Mouse (Mus musculus): ENCODE results near the gene Dach2.
A peak's percentile ranks its signal among the peaks of the same experiment; 100 is the strongest.
"Not testable (repeated sequence)": the region's sequence is repeated elsewhere in the genome, so short reads cannot be mapped to it uniquely, and the experiment has no call there.

Dach2 gene

GRCm38 (mm10) chrX:113297404-113297803 lies at the start of gene Dach2:
Gene Dach2 (plus strand): TSS chrX:113297510.
- peak; percentile 18 for DNase-seq (ENCODE audit: low read depth)

DNA sequence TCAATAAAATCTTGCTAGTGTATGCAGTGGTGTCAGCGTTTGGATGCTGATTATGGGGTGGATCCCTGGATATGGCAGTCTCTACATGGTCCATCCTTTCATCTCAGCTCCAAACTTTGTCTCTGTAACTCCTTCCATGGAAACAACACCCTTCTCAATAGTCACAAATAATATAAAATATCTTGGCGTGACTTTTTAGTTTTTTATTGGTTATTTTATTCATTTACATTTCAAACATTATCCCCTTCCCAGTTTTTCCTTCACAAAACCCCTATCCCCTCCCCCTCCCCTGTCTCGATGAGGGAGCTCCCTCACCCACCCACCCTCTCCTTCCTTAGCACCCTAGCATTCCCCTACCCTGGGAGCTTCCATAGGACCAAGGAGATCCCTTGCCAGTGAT lies 44.9 kb upstream of the Dach2 start:
- not testable (repeated sequence) for DNase-seq (ENCODE audit: low read depth)

DNA sequence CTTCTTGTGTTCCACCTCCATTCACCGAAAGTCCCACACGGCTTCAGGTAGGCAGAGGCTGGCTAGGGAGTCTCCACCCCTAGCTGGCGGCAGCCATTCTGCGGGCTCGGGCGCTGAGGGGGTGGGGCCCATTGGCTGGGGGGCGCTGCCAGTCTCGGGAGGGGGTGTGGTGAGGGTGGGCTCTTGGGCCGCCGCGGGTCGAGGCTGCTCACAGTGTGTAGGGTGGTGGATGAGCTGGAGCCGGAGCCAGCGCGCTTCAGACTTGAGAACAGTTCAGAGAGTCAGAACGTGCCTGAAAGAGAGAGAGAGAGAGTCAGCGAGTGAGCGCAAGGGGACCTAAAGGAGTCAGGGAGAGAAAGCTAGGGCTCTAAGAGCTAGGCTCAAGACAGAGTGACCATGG lies 721 bp downstream of the Dach2 start:
- peak; percentile 44 for DNase-seq (ENCODE audit: low read depth)

DNA sequence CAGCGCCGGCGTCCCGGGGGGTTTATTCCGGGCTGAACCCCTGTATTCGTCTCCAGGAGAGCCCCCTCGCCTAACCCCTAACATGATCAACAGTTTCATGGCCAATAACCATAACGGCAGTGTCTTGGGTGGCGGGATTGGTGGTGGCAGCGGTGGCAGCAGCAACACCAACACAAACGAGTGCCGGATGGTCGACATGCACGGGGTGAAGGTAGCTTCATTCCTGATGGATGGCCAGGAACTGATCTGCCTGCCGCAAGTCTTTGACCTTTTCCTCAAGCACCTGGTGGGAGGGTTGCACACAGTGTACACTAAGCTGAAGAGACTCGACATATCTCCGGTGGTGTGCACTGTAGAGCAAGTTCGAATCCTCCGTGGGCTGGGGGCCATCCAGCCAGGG lies 1.2 kb downstream of the Dach2 start:
- no peak for DNase-seq (ENCODE audit: low read depth)

DNA sequence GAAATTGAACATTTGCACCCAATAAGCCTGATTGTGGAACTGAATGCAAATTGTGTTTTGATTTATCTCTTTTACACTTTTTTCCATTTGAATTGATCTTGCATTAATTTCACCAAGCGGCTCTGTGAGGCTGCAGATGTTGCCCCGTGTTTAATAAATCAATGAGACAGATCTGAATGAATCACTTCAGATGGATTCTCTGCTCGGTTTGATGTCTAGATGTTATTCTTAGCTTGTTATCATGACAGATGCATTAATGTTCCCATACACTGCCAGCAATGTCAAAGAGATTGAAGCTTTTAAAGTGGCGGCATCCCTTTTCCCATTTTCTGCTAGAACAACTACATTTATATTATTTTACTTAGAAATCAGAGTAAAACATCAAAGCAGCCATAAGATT lies 7.0 kb downstream of the Dach2 start:
- no peak for DNase-seq (ENCODE audit: low read depth)

DNA sequence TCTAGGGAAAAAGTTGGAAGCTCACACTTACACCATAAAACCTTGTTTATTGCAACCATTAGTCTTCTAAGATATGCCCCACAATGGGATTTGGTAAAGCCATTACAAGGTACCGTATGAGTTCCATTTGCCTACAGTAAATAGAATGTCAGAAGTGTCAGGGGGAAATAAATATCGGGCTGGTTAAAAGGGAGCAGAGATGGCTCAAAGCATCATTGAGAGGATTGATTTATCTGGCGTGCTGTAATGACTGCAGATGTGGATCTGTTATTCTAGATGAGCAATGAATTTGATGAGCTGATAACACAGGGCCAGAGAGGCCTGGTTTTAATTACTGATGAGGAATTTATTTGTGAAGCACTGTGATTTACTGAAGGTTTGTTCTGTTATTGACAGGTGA lies 40.8 kb downstream of the Dach2 start:
- DNase-seq (ENCODE audit: low read depth) = no peak

- no peak for DNase-seq (ENCODE audit: low read depth)
Observed at GRCm38 (mm10) chrX:113394417-113394816, 97.1 kb downstream of the Dach2 start.

DNA sequence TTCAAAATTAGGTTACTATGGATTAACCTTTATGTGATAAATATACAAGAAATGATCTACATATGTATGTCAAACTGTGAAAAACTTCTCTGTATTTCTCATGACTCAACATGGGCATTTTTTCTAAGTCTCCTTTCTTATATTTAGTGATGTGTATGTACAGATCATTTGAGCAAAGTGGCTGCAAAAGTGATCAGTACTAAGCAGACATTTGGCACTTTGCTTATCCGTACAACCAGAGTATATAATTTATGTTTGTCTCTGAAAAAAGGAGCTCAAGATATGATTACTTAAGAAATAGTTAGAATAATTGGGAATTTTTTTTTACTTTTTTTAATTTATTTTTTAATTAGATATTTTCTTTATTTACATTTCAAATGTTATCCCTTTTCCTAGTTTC lies 111.4 kb downstream of the Dach2 start:
- DNase-seq (ENCODE audit: low read depth) = no peak

- DNase-seq (ENCODE audit: low read depth) = no peak
Observed at GRCm38 (mm10) chrX:113421517-113422187, 124.3 kb downstream of the Dach2 start.

DNA sequence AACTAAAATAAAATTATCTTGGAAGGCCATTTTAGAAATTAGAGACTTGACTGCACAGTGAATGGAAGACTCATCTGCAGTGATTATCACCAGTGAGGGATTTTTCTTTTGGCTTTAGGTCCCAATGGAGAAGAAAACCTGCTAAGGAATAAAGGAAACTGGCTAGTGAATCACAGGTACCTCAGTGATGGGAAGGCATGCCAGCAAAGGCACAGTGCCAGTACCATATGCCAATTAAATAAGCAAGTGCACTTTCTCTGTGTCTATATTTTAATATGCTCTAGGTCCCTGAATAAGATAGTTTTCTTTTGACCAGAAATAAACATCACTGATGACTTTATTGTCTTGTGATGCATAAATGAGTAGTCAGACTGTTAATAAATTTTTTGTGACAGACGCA lies 184.8 kb downstream of the Dach2 start:
- DNase-seq (ENCODE audit: low read depth) = no peak

DNA sequence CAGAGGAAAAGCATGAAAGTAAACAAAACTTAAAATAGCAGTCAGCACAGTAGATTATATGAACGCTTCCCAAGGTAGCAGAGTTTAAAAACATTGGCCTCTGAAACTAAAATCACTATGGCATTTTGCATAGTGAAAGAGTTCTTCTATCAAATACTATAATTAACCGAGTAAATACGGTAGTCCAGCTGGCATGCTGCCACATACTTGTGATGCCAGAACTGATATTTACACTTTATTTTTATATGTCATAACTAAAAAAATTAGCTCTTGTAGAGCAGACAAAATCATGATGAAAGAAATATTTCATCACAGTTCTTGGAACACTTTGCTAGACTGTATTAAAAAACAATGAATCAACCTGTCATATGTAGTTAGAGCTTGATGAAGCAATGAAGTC lies 247.8 kb downstream of the Dach2 start:
- no peak for DNase-seq (ENCODE audit: low read depth)

GRCm38 (mm10) chrX:113563897-113564296 lies 266.6 kb downstream of the Dach2 start:
- no peak for DNase-seq (ENCODE audit: low read depth)

DNA sequence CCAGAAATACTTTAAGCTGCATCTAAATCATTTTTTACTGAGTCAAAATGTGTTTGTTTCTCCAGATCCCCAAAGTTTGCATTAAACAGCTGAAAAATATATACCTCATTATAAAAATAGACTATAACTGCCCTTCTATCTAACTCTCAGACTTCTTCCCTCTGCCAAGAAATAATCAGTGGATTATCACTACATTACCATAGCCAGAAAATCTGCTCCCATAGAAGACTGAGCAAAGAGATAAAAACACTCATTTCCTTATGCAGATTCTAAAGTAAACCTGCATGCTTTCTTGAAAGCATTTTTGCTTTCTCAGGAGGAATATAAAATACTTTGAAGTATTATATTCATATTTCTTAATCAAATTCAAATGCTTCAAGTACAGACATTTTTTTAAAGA lies 368.8 kb downstream of the Dach2 start:
- no peak for DNase-seq (ENCODE audit: low read depth)

DNA sequence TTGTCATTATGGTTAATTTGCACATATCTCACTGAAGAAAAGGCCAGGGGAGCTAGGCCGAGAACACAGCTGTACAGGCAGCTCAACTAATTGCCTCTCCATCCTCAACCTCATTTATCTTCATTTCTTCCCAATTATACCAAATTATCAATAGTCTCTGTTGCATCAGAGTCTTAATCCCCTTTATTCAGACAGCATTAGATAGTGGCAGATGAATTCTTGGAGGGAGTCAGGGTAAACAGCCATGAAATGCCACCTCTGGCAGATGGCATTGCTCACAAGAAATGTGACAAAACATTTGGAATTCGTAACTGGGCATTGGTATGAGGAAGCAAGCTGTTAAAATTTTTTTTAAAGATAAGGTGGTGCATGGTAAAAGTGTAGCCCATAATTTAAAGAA lies 389.9 kb downstream of the Dach2 start:
- no peak for DNase-seq (ENCODE audit: low read depth)

DNA sequence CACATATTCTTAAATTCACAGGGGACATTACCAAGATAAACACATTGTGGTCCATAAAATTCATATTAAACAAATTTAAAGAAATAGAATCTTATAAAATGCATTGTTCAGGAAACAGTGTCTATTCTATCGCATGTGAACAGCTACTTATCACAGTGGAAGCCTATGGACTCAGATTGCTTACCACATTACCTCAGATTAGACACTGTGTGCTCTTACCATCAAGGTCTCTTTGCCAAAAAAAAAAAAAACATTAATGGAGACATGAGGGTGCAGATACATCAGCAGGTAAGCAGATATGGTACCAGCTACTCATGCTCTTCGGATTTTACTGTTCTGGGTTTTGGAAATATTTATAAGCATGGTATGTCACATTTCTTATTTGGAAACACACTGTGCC lies 415.1 kb downstream of the Dach2 start:
- DNase-seq (ENCODE audit: low read depth) = no peak

- no peak for DNase-seq (ENCODE audit: low read depth)
Observed at GRCm38 (mm10) chrX:113724124-113724523, 426.8 kb downstream of the Dach2 start.

DNA sequence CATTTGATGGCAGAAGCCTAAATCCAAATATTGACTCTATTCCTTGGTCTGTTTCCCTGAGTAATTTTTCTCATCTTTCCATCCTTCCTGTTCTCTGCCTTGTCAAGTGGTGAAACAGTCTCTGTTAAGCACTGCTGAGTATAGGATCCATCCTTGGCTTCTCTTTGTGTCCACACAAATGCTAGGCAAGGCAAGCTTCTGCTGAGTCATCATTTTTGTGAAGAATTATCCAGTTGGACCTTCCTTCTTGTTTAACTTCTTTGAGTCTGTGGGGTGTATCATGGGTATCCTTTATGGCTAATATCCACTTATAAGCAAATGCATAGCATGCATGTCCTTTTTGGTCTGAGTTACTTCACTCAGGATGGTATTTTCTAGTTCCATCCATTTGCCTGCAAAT lies 449.8 kb downstream of the Dach2 start:
- DNase-seq (ENCODE audit: low read depth) = no peak

- DNase-seq (ENCODE audit: low read depth) = peak; percentile 3
Observed at GRCm38 (mm10) chrX:113792264-113792663, 495.0 kb downstream of the Dach2 start.

- no peak for DNase-seq (ENCODE audit: low read depth)
Observed at GRCm38 (mm10) chrX:113810369-113810768, 513.1 kb downstream of the Dach2 start.

DNA sequence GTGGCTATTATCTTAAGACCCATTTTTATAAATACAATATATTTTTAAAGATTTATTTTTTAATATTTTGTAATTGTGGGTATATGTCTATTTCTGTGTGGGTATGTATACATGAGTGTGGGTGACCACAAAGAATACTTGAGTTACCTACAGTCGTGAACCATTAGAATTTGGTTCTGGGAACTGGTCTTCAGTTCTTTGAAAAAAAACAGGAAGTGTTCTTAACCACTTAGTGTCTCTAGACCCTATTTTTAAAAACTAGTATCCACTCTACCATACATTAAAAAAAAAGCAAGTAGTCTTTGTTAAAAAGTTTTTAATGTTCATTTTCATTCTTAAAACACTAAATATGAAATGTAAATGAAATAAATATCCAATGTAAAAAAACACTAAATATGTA lies 529.5 kb downstream of the Dach2 start:
- no peak for DNase-seq (ENCODE audit: low read depth)

- no peak for DNase-seq (ENCODE audit: low read depth)
Observed at GRCm38 (mm10) chrX:113833062-113833461, 535.8 kb downstream of the Dach2 start.

GRCm38 (mm10) chrX:113867835-113868495 lies 570.7 kb downstream of the Dach2 start:
- DNase-seq (ENCODE audit: low read depth) = peak; percentile 68
